Mouse (Mus musculus): ENCODE results near the gene Ift122. TPM values are rescaled to one million over a fixed set of nuclear protein-coding genes. Genes with fewer than 3 reads are reported as not detected.
A peak's percentile ranks its signal among the peaks of the same experiment; 100 is the strongest.

The Ift122 gene
- polyA plus RNA-seq (2014; fragmentation: Nextera tagmentation; extraction: Ambion mirVana) = 29.0 and 29.6 TPM in 2 replicates

- Histone ChIP-seq H3K4me3 (ENCODE audit: low read depth, low read length) (peak within 1 kb of the TSS; percentile 59), H3K27ac (ENCODE audit: low read depth, low read length) (peak within 1 kb of the TSS; percentile 90), H3K27me3 (ENCODE audit: control insufficient read depth, insufficient read depth, low read length) (no peaks in the 10 kb centered on the region), H3K9ac (ENCODE audit: low read length) (peak within 1 kb of the TSS; percentile 77), H3K36me3 (ENCODE audit: control insufficient read depth, insufficient read depth, low read length) (no peaks in the 10 kb centered on the region; the same call in 1 of the 2 replicates), H3K9me3 (ENCODE audit: control insufficient read depth, low read length) (no peaks in the 10 kb centered on the region), H3K4me1 (replicated peaks; ENCODE audit: control insufficient read depth, insufficient read depth, low read length) (peaks cover 5% of the 10 kb centered on the region; the same call in 1 of the 2 replicates), H3K4me2 (ENCODE audit: low read depth, low read length, severe bottlenecking) (peak within 1 kb of the TSS; percentile 64)
- DNase-seq (ENCODE audit: low spot score) (peak; percentile 99), ATAC-seq (replicated peaks; ENCODE audit: low FRiP score) (peak; percentile 97)
- WGBS = under 1% methylated on average over 51 of the region's 51 CpGs
Measured at GRCm38 (mm10) chr6:115853091-115853813, at the start of gene Ift122, which contains the start of gene Mbd4. Gene Ift122 (plus strand): TSS chr6:115853470. Gene Mbd4 (minus strand): TSS chr6:115853371.

GRCm38 (mm10) chr6:115803541-115804382 lies 49.5 kb upstream of the Ift122 start:
- H3K36me3 ChIP-seq (ENCODE audit: control insufficient read depth, insufficient read depth, low read length) = peaks cover 18% of the 10 kb centered on the region
- WGBS = 52% methylated on average over 16 of the region's 16 CpGs
- DNase-seq (ENCODE audit: low spot score) (peak; percentile 82), ATAC-seq (replicated peaks; ENCODE audit: low FRiP score) (peak; percentile 37; the same call in 1 of the 2 replicates)
- peaks cover 18% of the 10 kb centered on the region for H3K4me1 ChIP-seq (replicated peaks; ENCODE audit: control insufficient read depth, insufficient read depth, low read length)
- no peaks in the 10 kb centered on the region for H3K9me3 ChIP-seq (ENCODE audit: control insufficient read depth, low read length)
- H3K27ac ChIP-seq (ENCODE audit: low read depth, low read length) = no peak overlapping the region
- H3K4me2 ChIP-seq (ENCODE audit: low read depth, low read length, severe bottlenecking) = no peak overlapping the region
- no peak overlapping the region for H3K4me3 ChIP-seq (ENCODE audit: low read depth, low read length)
- no peak overlapping the region for H3K9ac ChIP-seq (ENCODE audit: low read length)
- no peaks in the 10 kb centered on the region for H3K27me3 ChIP-seq (ENCODE audit: control insufficient read depth, insufficient read depth, low read length)

GRCm38 (mm10) chr6:115804432-115805192 lies 48.7 kb upstream of the Ift122 start:
- WGBS = 72% methylated on average over 10 of the region's 10 CpGs

GRCm38 (mm10) chr6:115807464-115808195 lies 45.6 kb upstream of the Ift122 start:
- Histone ChIP-seq H3K4me1 (replicated peaks; ENCODE audit: control insufficient read depth, insufficient read depth, low read length) (peaks cover 18% of the 10 kb centered on the region), H3K36me3 (ENCODE audit: control insufficient read depth, insufficient read depth, low read length) (peaks cover 9% of the 10 kb centered on the region), H3K9me3 (ENCODE audit: control insufficient read depth, low read length) (no peaks in the 10 kb centered on the region), H3K27ac (ENCODE audit: low read depth, low read length) (peak overlapping the region; percentile 91), H3K4me3 (ENCODE audit: low read depth, low read length) (peak overlapping the region; percentile 98), H3K27me3 (ENCODE audit: control insufficient read depth, insufficient read depth, low read length) (no peaks in the 10 kb centered on the region), H3K9ac (ENCODE audit: low read length) (peak overlapping the region; percentile 100), H3K4me2 (ENCODE audit: low read depth, low read length, severe bottlenecking) (peak overlapping the region; percentile 90)
- 5% methylated on average over 15 of the region's 15 CpGs for WGBS
- no peak for ATAC-seq (replicated peaks; ENCODE audit: low FRiP score)
- DNase-seq (ENCODE audit: low spot score) = no peak

More at GRCm38 (mm10) chr6:115804432-115805192, 48.7 kb upstream of the Ift122 start:
- H3K9ac ChIP-seq (ENCODE audit: low read length) = no peak overlapping the region
- H3K36me3 ChIP-seq (ENCODE audit: control insufficient read depth, insufficient read depth, low read length) = peaks cover 17% of the 10 kb centered on the region
- no peaks in the 10 kb centered on the region for H3K9me3 ChIP-seq (ENCODE audit: control insufficient read depth, low read length)
- no peak overlapping the region for H3K4me3 ChIP-seq (ENCODE audit: low read depth, low read length)
- H3K4me1 ChIP-seq (replicated peaks; ENCODE audit: control insufficient read depth, insufficient read depth, low read length) = peaks cover 18% of the 10 kb centered on the region
- DNase-seq (ENCODE audit: low spot score) (no peak), ATAC-seq (replicated peaks; ENCODE audit: low FRiP score) (no peak)
- no peaks in the 10 kb centered on the region for H3K27me3 ChIP-seq (ENCODE audit: control insufficient read depth, insufficient read depth, low read length)
- no peak overlapping the region for H3K27ac ChIP-seq (ENCODE audit: low read depth, low read length)
- H3K4me2 ChIP-seq (ENCODE audit: low read depth, low read length, severe bottlenecking) = no peak overlapping the region

- ATAC-seq (replicated peaks; ENCODE audit: low FRiP score) = no peak
- H3K36me3 ChIP-seq (ENCODE audit: control insufficient read depth, insufficient read depth, low read length) = peaks cover 9% of the 10 kb centered on the region
- H3K4me1 ChIP-seq (replicated peaks; ENCODE audit: control insufficient read depth, insufficient read depth, low read length) = peaks cover 18% of the 10 kb centered on the region
- under 1% methylated on average over 22 of the region's 22 CpGs for WGBS
- H3K9me3 ChIP-seq (ENCODE audit: control insufficient read depth, low read length) = no peaks in the 10 kb centered on the region
- H3K9ac ChIP-seq (ENCODE audit: low read length) = peak overlapping the region; percentile 100
- peak overlapping the region; percentile 90 for H3K4me2 ChIP-seq (ENCODE audit: low read depth, low read length, severe bottlenecking)
- H3K27ac ChIP-seq (ENCODE audit: low read depth, low read length) = peak overlapping the region; percentile 91
- H3K27me3 ChIP-seq (ENCODE audit: control insufficient read depth, insufficient read depth, low read length) = no peaks in the 10 kb centered on the region
- DNase-seq (ENCODE audit: low spot score) = no peak
- H3K4me3 ChIP-seq (ENCODE audit: low read depth, low read length) = peak overlapping the region; percentile 98
Measured at GRCm38 (mm10) chr6:115808196-115808487, 45.1 kb upstream of the Ift122 start.

- Histone ChIP-seq H3K27ac (ENCODE audit: low read depth, low read length) (peak within 1 kb of the TSS; percentile 91), H3K4me1 (replicated peaks; ENCODE audit: control insufficient read depth, insufficient read depth, low read length) (peaks cover 18% of the 10 kb centered on the region), H3K9ac (ENCODE audit: low read length) (peak within 1 kb of the TSS; percentile 100), H3K36me3 (ENCODE audit: control insufficient read depth, insufficient read depth, low read length) (peaks cover 9% of the 10 kb centered on the region), H3K27me3 (ENCODE audit: control insufficient read depth, insufficient read depth, low read length) (no peaks in the 10 kb centered on the region), H3K9me3 (ENCODE audit: control insufficient read depth, low read length) (no peaks in the 10 kb centered on the region), H3K4me2 (ENCODE audit: low read depth, low read length, severe bottlenecking) (peak within 1 kb of the TSS; percentile 90), H3K4me3 (ENCODE audit: low read depth, low read length) (peak within 1 kb of the TSS; percentile 98)
- DNase-seq (ENCODE audit: low spot score) = peak; percentile 92
- WGBS = under 1% methylated on average over 47 of the region's 47 CpGs
- peak; percentile 83 for ATAC-seq (replicated peaks; ENCODE audit: low FRiP score)
Measured at GRCm38 (mm10) chr6:115808488-115809231, 44.6 kb upstream of the Ift122 start, which contains the start of gene Rpl32. Gene Rpl32 (minus strand): TSS chr6:115808747.

- peaks cover 6% of the 10 kb centered on the region for H3K36me3 ChIP-seq (ENCODE audit: control insufficient read depth, insufficient read depth, low read length)
- no peak overlapping the region for H3K9ac ChIP-seq (ENCODE audit: low read length)
- DNase-seq (ENCODE audit: low spot score) = no peak
- H3K27me3 ChIP-seq (ENCODE audit: control insufficient read depth, insufficient read depth, low read length) = no peaks in the 10 kb centered on the region
- 71% methylated on average over 8 of the region's 8 CpGs for WGBS
- H3K9me3 ChIP-seq (ENCODE audit: control insufficient read depth, low read length) = no peaks in the 10 kb centered on the region
- no peak overlapping the region for H3K27ac ChIP-seq (ENCODE audit: low read depth, low read length)
- peaks cover 9% of the 10 kb centered on the region for H3K4me1 ChIP-seq (replicated peaks; ENCODE audit: control insufficient read depth, insufficient read depth, low read length)
- H3K4me3 ChIP-seq (ENCODE audit: low read depth, low read length) = no peak overlapping the region
- no peak for ATAC-seq (replicated peaks; ENCODE audit: low FRiP score)
- H3K4me2 ChIP-seq (ENCODE audit: low read depth, low read length, severe bottlenecking) = no peak overlapping the region
Measured at GRCm38 (mm10) chr6:115811606-115812005, 41.7 kb upstream of the Ift122 start.

All from forebrain, embryonic 11.5 days (tissue).